Mouse (Mus musculus) testis, adult 2 months (tissue): ENCODE data around the gene Mturn. TPM values are rescaled to one million over a fixed set of nuclear protein-coding genes. Genes with fewer than 3 reads are reported as not detected.

Experiments used
- H3K27ac ChIP-seq: fragments of 200-500 bp; 2 replicates; pipeline ENCODE4 v1.5.1; 2012; ENCODE audit warnings: low read depth, low read length; ENCODE audit not compliant: control insufficient read depth, insufficient read depth
- H3K27me3 ChIP-seq: fragments of 200-500 bp; 2 replicates; pipeline ENCODE4 v1.6.1; 2012; ENCODE audit warnings: mild to moderate bottlenecking, low read length, moderate library complexity; ENCODE audit not compliant: control insufficient read depth, insufficient read depth
- H3K36me3 ChIP-seq: fragments of 200-500 bp; 2 replicates; pipeline ENCODE4 v1.6.1; 2012; ENCODE audit warnings: mild to moderate bottlenecking, low read length; ENCODE audit not compliant: control insufficient read depth, insufficient read depth
- H3K4me1 ChIP-seq: fragments of 200-500 bp; 2 replicates; pipeline ENCODE4 v1.6.1; 2012; ENCODE audit warnings: low read length; ENCODE audit not compliant: control insufficient read depth, insufficient read depth
- H3K4me3 ChIP-seq: fragments of 200-500 bp; 2 replicates; pipeline ENCODE4 v1.5.1; 2012; ENCODE audit warnings: low read depth, mild to moderate bottlenecking, low read length, moderate library complexity, mixed read lengths; ENCODE audit not compliant: control insufficient read depth
- CTCF ChIP-seq: fragments of 200-500 bp; IDR thresholded peaks from 2 replicates; pipeline ENCODE4 v1.5.1; 2012; ENCODE audit warnings: low read depth, mild to moderate bottlenecking, inconsistent platforms, low read length, moderate library complexity; ENCODE audit not compliant: control insufficient read depth, insufficient read depth, insufficient replicate concordance
- POLR2A ChIP-seq: fragments of 200-500 bp; IDR thresholded peaks from 2 replicates; pipeline ENCODE4 v1.6.1; 2012; ENCODE audit warnings: low read depth, mild to moderate bottlenecking, inconsistent platforms, low read length, moderate library complexity; ENCODE audit not compliant: control insufficient read depth
- polyA plus RNA-seq: library from polyadenylated mRNA; depleted of rRNA; stranded (reverse); fragments of >200 nt; gene quantifications from 2 replicates; pipeline ENCODE4 v1.2.3, GENCODE M21; 2012

Gene Mturn
- polyA plus RNA-seq, 1 experiment: 5.6 TPM

- Histone ChIP-seq H3K27me3 (no peaks in the 10 kb centered on the region), H3K4me1 (peaks cover 8% of the 10 kb centered on the region), H3K36me3 (no peaks in the 10 kb centered on the region), H3K27ac (no peak overlapping the region), H3K4me3 (no peak overlapping the region)
- TF ChIP-seq POLR2A: no peak
- TF ChIP-seq CTCF: no peak
Observed at GRCm38 (mm10) chr6:54706099-54706498, 24.7 kb downstream of the Mturn start.

- peaks cover 8% of the 10 kb centered on the region for H3K4me1 ChIP-seq
- no peak overlapping the region for H3K4me3 ChIP-seq
- TF ChIP-seq CTCF: no peak
- no peak for TF ChIP-seq POLR2A
- H3K27ac ChIP-seq: peak overlapping the region; percentile 63
- H3K36me3 ChIP-seq: no peaks in the 10 kb centered on the region
- H3K27me3 ChIP-seq: no peaks in the 10 kb centered on the region
Observed at GRCm38 (mm10) chr6:54706611-54707172, 25.3 kb downstream of the Mturn start.

- H3K4me3 ChIP-seq: no peak overlapping the region
- no peaks in the 10 kb centered on the region for H3K27me3 ChIP-seq
- peaks cover 8% of the 10 kb centered on the region for H3K4me1 ChIP-seq
- TF ChIP-seq CTCF: no peak
- no peaks in the 10 kb centered on the region for H3K36me3 ChIP-seq
- H3K27ac ChIP-seq: no peak overlapping the region
Observed at GRCm38 (mm10) chr6:54708646-54709045, 27.2 kb downstream of the Mturn start.

DNA sequence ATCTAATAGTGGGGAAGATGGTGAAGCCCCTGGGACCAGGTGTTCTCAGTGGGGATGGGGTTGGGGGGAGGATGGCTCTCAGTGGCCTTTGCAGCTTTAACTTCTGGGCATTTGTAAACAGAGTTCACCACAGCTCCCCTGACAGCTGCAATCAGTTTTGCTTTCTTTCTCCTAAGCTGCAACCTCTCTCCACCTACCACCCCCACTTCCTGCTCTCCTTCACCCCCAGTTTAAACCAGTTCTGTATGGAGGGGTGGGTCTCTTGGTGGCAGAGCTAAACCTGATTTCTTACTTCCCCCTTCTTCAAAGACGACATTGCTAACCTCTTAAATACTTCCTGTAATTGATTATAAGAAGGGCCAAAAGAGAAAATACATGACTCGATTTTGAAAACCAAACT is 34.3 kb downstream of the Mturn start:
- no peaks in the 10 kb centered on the region for H3K27me3 ChIP-seq
- no peaks in the 10 kb centered on the region for H3K36me3 ChIP-seq
- no peaks in the 10 kb centered on the region for H3K4me1 ChIP-seq
- TF ChIP-seq CTCF: no peak
- TF ChIP-seq POLR2A: no peak
- no peak overlapping the region for H3K4me3 ChIP-seq
- H3K27ac ChIP-seq: no peak overlapping the region

GRCm38 (mm10) chr6:54718779-54719685 is 37.6 kb downstream of the Mturn start:
- no peak overlapping the region for H3K4me3 ChIP-seq
- H3K4me1 ChIP-seq: no peaks in the 10 kb centered on the region
- TF ChIP-seq POLR2A (no peak), CTCF (no peak)
- no peaks in the 10 kb centered on the region for H3K36me3 ChIP-seq
- H3K27ac ChIP-seq: no peak overlapping the region
- no peaks in the 10 kb centered on the region for H3K27me3 ChIP-seq

DNA sequence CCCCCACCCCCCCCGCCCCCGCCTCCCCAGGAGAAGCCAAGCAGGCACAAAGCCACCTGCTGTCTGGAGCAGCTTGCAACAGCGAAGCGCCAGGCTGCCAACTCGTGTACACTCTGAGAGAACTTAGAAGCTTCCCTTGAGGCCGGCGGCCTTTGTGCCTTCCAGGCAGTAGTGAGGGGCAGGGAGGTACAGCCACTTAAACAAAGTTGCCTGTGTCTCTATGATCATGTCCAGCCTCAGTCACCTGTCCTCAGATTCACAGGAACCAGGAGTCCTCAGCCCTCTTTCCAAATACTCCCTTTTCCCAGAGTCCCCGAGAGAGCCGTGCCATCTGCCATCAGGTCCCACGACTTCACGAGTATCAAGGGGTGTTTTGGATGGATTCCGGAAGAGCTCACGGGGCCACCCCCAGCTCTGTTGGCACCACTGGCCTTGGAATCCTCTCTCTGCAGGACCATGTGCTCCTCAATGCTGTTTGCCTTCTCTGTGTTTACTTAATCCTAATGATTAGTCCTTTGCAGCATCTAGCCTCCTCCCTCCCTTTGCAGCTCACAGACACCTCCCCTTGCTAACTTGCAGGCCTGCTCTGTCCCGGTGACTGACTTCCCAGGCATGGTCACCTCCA is 38.4 kb downstream of the Mturn start:
- Histone ChIP-seq H3K27me3 (no peaks in the 10 kb centered on the region), H3K4me3 (no peak overlapping the region), H3K27ac (no peak overlapping the region), H3K36me3 (no peaks in the 10 kb centered on the region), H3K4me1 (no peaks in the 10 kb centered on the region)
- no peak for TF ChIP-seq CTCF
- no peak for TF ChIP-seq POLR2A

DNA sequence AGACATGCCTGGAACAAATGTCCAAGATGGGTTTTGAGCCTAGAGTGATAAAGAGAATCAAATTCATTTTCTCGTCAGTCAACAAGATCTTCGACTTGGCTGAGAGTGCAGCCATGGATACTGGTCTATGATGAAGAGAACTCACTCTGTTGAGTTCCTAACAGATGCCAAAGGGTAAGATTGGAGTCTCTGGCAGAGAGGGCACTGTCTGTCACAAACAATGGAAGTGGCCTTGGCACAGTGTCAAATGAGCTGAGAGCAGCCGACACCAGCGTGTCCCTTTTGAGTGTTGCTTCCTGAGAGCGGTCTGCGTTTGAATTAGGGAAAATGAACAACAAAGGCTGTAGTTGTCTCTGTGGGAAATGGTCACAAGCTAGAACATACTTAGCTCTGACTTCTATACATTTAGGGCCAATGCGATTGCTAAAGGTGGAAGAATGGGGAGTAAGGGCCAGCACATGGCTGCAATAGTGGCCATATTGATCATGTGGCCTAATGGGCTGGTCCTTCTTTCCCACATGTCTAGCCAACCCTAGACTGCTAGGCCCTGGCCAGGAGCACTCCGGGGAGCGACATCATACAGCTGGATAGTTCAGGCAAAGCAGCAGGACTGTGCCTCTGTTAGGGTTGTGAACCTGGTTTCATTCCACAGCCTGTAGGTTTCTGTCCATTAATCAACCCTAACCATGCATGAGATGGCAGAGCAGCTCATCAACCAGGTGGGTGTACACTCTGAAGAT is 39.3 kb downstream of the Mturn start:
- Histone ChIP-seq H3K27ac (no peak overlapping the region), H3K4me1 (no peaks in the 10 kb centered on the region)
- no peak for TF ChIP-seq POLR2A
- no peak for TF ChIP-seq CTCF

More for the DNA sequence above, 39.3 kb downstream of the Mturn start:
- Histone ChIP-seq H3K36me3 (no peaks in the 10 kb centered on the region), H3K27me3 (no peaks in the 10 kb centered on the region), H3K4me3 (no peak overlapping the region)
